Mouse (Mus musculus) megakaryocyte, adult 5-6 weeks (primary cell): ENCODE measurements around the gene Slc25a4. TPM values are rescaled to one million over a fixed set of nuclear protein-coding genes. Genes with fewer than 3 reads are reported as not detected.
"Not testable (repeated sequence)": the region's sequence is repeated elsewhere in the genome, so short reads cannot be mapped to it uniquely, and the experiment has no call there.

Source experiments
- ATAC-seq: 2 replicates; pipeline ENCODE4 v1.8.0; 2016; ENCODE audit warnings: mild to moderate bottlenecking, inconsistent platforms; ENCODE audit not compliant: poor library complexity, severe bottlenecking
- total RNA-seq, 2 experiments: library from RNA; stranded (forward) in 1 of 2; stranded (reverse) in 1 of 2; fragments of 153-499, 151-499 nt in 1 of 2; fragments of 221-1000, 200-1000 nt in 1 of 2; gene quantifications; 2 replicates each; pipeline versions ENCODE4 v1.2.3 to v1.2.4; 2015 to 2017

Gene Slc25a4
- total RNA-seq (2015) (75.2 and 75.9 TPM in 2 replicates), total RNA-seq (2017) (119 and 127 TPM in 2 replicates)

DNA sequence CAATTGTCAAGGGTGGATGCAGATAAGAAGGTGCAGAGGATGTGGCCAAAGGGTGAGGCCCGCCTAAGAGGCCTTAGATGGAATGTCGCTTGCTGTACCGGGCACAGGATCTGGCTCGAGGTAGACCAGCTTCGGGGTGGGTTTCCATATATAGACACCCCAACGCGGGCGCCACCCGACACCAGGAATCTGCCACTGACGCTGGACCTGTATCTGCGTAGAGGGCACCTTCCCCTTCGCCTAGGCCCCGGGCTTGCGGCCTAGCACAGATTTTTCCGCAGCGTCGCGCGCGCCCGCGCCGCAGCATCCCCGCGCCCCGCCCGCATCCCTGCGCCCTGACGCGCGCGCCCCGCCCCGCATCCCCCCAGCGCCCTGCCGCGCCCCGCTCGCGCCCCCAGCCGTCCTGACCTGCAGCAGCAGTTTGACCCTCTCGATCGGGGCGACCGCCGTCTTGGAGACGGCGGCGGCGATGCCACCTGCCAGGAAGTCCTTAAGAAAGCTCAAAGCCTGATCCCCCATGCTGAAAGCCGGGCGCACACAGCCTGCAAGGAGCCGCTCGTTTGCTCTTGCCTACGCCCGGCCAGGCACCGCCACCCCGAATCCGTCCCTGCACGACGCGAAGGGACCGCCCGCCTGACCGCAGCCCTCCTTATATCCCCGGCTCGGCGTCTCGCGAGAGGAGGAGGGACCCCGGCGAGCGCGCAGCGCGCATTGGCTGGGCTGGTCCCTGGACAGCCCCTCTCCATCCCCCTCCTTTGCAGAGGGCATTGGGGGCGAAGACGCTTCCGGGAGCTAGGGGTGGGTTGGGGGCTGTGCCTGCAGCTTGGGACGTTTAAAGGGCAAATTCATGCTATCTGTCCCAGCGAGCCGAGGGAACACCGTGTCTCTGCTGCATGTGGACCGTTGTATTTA is at the start of gene Slc25a4:
Gene Slc25a4, minus strand, starts transcription at position 881 of the 912 bp plus-strand sequence.
- peak; percentile 98 for ATAC-seq

DNA sequence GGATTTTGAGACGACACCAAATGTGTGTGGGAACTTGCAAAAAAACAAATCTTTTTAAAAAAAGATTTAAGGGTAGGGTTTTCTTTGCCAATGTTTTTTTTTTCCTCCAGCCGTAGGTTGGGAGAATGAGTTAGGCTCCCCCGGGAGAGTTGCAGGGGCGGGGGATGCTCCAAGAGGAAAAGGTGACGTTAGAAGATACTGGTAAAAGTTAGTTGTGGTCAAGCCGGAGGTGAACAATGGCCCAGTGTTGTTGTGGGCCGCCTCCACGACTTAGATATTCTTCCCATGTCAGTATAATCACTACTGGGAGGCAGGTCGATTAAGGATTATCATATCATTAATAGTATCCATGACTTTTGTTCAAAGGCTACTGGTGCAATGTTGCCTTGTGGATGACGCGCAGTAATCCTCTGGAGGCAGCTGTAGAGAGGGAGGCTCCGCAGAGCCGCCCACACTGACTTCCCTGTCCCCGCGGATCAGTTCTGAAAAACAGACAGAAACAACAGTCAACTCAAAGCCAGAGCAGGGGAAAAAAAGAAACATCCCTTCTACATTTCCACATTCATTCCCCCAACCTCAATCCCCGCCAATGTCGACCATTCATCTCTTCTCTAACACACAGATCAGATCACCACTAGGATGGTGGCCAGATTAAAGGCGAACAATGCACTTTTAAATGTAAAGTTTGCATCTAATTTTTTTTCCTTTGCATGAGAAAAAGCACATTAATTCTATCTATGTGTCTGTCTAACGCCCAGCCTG is 47.0 kb upstream of the Slc25a4 start:
- no peak for ATAC-seq

DNA sequence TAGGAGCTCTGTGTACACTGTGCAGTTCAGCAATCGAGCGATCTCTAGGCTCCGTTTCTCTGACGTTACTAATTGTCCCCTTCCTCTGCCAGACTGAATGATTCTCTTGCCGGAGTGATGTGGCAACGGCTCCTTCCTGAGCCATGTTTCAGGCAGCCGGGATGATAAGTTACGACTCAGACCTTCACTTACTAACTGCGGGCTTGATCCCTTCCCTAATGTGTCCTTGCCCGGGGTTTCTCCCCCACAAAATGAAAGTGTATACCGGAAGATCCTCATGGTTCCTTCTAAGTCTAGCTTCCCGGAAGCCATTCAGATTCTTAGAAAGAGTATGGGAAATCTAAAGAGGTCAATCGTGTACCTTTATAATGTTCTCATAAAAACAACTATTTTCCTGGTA is 41.4 kb upstream of the Slc25a4 start:
- no peak for ATAC-seq

DNA sequence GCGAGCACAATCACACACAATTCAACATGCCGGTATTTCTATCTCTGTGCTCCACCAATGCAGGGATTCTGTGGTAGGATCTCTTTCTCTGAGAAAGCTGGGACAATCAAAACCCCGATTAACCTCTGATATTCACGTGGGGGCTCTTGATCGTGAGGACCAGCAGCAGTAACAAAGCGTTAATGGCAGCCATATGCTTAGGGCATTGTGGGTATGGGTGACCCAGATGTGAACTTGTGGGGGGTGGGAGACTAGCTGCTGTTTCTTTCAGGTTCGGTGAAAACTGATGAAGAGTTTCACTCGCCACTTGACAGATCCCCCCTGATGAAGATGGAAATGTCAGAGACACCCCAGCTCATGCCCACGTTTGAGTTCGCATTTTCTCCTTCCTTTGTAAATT is 40.5 kb upstream of the Slc25a4 start:
- no peak for ATAC-seq

DNA sequence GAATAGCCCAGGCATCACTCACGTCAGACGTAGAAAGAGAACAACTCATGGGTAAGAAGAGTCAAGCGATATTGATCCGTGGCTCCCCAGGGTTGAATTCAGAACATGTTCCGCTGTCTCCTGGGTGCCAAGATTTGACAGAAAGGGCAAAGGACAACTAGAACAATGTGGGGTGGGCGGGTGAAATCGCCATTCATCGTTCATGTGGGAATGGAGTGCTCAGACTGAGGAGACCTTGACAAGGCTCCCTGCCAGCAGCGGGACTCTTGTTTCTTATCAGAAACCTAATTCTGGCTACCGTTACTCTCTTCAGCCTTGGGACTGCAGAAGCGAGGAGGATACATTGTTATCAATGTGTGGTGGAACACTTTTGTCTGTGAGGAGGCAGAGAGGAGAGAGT is 35.3 kb upstream of the Slc25a4 start:
- ATAC-seq = no peak

DNA sequence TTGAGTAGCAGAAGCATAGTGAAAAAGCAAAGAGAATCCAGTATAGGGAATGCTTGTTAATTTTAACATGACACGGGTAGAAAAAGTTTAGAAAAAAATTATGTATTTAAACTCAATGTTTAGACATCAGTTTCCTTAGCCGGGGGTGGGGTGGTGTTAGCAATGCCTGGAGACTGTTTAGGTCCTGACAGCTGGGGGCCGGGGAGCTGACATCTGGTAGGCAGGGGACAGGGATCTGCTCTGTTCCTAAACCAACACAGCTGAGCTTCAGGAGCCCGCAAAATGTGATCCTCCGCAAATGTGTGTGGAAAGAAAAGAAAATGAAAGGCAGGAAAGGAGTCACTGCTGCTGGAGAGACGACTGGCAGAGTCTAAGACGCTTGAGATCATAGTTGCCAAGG is 31.9 kb upstream of the Slc25a4 start:
- no peak for ATAC-seq

DNA sequence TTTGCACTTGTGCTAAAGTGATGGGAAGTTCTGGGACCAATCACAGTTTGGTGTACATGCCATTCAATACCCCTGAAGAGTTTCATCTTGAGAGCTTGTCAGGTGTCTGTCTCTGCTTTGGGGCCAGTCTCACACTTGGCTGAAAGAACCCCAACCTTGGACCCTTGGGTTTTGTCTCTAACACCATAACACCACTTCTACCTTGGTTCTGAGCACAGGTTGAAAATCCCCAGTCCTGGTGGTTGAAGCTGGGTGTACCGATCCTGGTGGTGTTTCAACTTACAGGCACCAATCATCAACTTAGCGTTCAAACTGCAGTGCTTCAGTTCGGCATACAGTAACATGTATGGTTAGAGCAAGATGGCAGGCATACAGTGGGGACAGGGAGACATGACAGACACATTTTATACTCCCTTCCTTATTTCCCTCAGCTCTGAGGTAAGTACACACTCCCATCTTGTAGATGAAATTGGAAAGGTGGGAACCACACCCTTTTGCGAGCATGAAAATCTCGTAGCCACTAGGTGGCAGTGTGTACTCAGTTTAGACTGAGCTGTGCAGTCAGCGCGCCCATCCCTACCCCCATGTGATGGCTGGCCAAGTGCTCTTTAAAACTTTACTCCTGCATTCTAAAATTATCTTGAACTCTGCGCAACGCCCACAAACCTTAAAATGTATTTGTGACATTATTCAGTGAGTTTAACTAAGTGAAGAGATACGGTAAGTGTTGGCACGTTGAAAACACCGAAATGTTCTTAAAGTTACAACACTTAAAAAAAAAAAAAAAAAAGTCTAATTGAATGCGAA is 30.7 kb upstream of the Slc25a4 start:
- ATAC-seq = peak; percentile 94

DNA sequence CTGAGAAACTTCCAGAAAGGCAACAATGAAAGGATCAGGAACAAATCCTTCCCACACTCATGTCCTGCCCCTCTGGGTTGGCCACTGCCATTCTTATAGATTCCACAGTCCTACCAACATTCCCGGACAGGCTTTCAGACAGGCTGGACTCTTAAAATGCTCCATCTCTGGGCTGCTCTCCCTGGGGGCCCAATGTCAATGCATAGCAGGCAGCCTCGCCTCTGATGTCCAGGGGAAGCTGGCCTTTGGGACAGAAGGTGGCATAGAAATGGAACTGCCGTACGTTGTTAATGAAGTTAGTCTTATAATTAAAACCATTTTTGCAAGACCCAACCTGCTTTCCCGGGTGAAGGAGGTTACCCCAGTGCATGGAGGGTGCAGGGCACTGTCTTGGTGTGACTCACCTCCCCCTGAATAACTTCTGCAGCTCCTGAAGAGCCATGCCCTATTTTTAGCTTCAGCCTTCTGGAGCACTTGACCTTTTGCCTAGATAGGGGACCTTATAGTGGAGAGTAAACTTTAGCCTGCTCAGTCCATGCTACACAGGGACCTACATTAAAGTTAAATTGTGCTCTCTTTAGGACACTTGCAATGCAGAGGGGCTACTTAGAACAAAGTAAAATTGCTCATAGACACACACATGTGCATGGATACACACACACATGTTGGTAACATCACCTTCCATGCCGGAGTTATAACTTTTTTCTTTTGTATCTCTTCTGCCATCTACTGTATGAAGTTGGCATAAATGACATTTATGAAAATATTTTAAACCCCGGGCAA is 25.5 kb upstream of the Slc25a4 start:
- no peak for ATAC-seq

DNA sequence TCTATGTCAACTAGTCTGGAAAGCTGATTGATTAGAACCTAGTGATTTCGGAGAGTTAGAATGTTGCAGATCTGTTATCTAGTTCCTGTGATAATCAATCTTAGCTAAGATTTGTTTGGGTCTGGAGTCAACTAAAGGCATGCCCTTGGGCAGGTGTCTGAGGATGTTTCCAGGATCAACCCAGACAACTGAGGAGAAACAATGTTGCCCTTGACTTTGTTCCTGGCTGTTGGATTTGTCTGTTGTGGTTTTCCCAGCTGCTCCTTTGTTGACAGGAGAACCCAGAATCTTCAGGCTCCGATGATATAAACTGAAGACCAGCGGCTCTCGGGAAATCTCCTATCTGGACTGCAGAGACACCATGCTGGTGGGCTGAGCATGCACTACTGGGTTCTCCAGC is 23.7 kb upstream of the Slc25a4 start:
- ATAC-seq = no peak

DNA sequence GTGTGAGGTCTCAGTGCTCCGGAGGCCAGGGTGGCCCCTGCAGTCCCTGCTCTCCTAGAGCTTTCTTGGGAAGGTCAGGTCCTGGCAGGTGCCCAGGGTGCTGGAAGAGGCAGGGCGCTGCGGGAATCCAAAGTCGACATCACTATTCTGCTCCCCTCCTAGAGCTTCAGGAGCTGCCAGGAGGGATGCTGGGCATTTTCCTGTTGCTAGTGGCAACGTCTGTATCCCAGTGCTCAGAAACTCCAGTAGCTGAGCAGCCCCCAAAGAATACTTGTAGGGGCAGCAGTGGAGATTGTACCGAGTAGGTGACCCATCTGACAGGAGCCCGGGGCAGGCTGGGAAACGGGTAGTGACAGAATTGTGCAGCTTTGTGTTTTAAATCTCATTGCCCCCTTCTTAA is 21.7 kb upstream of the Slc25a4 start:
- ATAC-seq = no peak

DNA sequence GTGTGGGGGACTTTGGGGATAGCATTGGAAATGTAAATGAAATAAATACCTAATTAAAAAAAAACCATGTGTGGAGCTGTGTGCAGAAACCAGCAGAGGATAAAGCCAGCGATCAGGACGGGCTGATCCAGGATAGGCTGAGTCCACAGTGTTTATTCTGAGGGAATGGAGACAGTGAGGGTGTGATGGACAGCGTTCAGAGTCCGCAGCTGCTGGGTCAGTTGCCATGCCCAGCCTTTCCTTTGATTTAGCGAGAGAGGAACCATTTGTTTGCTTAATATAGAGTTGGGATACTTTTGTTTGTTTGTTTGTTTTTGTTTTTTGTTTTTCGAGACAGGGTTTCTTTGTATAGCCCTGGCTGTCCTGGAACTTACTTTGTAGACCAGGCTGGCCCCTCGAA is 20.9 kb upstream of the Slc25a4 start:
- ATAC-seq = not testable (repeated sequence)

DNA sequence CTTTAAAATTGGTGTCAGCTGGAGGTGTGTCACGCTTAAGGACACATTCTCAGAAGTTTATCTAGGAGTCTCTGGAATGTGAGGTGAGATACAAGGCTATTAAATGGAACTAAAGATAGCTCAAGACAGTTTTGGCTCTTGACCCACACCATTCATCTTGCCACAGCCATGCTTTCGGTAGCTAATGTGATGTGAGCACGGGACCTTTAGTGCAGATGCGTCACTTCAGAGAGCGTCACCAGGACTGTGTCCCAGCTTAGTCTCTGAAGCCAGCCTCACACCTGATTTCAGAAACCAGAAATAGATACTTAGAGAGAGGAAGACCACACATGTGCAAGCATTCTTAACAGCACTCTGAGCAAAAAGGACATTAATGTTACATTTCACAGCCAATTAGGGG is 15.5 kb upstream of the Slc25a4 start:
- ATAC-seq = no peak

DNA sequence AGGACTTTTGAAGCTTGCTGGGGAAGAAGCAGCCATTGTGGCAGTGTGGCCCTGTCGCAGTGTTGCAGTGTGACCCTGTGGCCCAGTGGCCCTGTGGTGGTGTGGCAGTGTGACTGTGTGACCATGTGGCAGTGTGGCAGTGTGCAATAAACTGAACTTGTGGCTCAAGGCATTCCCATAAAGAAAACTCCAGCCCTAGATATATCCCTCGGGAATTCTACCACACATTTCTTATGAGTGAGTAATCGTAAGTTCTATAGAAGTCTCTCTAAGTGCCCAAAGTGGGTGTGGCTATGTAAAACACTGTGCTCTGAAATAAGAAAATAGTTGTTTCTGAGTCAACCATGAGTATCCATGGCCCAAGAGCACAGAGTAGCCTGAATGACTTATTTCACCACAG is 14.4 kb upstream of the Slc25a4 start:
- ATAC-seq = no peak

DNA sequence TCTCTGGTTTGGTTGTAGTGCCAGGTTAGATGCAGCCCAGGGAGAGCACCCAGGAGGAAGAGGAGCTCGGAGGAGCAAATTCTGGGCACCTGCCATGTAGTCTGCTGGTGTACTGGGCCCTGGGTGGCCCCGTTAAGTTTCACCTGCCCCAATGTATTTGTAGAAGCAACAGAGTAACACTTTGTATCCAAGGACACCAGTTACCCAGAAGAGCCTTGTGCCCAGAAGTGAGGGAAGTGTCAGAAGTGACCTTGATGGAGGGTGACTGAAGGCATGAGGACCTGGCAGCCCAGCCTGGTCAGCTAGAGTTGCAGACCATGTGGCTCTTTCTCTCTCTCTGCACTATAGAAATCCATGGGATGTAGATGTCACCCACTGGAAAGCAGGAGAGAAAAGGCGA is 9.5 kb upstream of the Slc25a4 start:
- ATAC-seq = no peak

DNA sequence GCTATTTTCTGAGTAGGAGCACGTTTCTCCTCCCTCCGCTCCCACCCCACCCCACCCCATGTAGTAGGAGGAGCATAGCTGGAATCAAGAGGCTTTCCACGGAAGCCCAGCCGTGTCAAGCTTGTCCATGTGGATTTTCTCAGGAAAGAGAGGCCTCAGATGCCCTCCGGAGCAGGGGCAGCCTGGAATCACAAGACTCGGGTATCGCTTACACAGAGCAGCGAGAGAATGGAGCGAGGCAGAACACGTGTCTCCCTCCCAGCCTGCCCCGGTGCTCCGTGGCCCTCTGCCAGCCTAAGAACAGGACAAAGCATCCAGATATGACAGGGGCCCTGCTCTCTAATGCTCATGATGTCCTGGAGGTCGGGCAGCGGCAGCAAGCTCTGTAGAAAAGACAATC is 5.8 kb upstream of the Slc25a4 start:
- no peak; the same call in 1 of the 2 replicates for ATAC-seq

DNA sequence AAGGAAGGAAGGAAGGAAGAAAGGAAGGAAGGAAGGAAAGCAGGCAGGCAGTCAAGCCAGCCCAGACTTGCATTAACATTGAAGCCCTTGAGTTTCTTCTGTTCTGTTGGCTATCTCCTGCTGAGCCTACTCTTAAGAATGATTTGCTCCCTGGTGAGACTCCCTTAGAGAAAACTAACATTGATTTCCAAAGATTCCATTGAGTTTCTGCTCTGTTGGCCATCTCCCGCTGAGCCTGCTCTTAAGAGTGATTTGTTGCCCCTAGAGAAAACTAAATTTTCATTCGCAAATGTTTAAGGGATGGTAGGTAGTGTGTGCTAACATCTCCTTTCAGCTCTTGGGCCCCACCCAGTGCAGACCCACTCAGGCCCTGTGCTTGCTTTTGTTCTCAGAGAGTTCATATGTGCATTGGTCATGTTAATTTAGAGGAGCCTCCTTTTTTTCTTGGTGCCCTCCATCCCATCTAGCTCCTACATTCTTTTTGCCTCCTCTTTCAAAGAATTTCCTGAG is 2.9 kb upstream of the Slc25a4 start:
- no peak for ATAC-seq

DNA sequence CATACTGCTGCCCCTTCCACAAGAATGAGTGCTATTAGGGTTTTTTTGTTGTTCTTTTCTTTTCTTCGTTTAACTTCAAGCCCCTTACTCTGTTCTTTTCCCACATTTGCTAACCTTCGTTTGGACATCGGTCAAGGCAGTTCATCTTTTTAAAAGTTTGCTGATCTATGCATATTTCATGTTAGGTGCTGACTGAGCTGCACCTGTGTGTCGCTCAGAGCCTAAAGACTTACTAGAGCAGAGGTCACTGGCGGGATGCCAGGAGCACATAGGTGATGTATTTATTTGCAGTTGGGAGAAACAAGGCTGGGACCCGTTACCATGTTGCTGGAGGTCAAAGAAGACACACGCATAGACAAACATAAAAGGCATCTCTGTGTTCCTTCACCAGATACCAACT is 1.1 kb upstream of the Slc25a4 start:
- ATAC-seq = no peak

DNA sequence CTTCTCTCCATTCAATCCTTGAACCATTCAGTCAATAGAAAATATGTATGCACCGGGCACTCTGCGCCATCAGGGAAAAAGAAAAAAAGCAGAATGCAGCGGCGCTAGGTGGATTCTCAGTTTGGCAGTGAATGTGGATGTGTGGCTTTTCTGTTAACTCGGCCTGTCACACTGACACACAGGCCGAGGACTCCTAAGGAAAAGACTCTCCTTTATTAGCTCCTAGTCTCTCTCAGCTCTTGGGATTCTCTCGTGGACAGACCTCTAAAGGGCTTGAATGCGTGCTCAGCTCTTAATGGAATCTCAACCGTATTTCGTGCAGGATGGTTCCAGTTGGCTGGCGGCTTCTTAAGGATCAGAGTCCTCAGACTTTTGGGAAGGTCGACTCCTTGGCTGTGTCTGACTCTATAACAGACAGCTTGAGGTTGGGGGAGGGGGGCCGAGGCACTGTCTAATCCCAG is 557 bp upstream of the Slc25a4 start:
- no peak for ATAC-seq

DNA sequence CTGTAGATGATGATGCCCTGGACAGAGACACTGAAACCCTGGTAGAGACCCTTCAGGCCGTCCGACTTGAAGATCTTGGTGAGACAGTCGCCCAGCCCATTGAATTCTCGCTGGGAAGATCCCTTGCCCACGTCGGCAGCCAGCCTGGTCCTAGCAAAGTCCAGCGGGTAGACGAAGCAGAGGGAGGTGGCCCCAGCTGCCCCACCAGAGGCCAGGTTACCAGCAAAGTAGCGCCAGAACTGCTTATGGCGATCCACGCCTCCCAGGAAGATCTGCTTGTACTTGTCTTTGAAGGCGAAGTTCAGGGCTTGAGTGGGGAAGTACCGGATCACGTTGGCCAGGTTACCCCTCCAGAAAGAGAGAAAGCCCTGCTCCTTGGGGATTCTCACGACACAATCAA is 2.0 kb downstream of the Slc25a4 start:
- no peak for ATAC-seq

DNA sequence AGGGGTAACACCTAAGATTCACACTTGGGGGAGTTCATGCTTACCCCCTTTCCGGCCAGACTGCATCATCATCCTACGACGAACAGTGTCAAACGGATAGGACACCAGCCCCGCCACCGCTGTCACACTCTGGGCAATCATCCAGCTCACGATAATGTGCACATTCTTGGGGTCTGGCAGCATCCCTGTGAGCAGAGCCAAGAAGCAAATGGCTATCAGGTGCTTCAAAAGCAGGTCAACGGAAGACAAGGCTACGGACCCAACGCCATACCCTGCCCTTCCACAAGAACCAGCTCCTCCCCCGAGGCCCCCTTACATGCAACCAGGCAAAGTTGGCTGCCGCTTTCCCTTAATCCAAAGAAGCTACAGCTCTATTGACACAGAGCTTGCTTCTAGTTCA is 2.7 kb downstream of the Slc25a4 start:
- no peak for ATAC-seq
